Mouse (Mus musculus) heart, adult 2 months (tissue): ENCODE results near the gene Cd200r3. TPM values are rescaled to one million over a fixed set of nuclear protein-coding genes. Genes with fewer than 3 reads are reported as not detected.

Experiments used
- DNase-seq, 2 experiments: peaks; one replicate each; pipeline ENCODE4 v3.0.0; 2021
- H3K27ac ChIP-seq: fragments of 200-600 bp; 2 replicates; pipeline ENCODE4 v1.8.1; 2022
- H3K27me3 ChIP-seq: fragments of 200-500 bp; 2 replicates; pipeline ENCODE4 v1.6.1; 2012; ENCODE audit warnings: mild to moderate bottlenecking, low read length, inconsistent platforms, mixed read lengths; ENCODE audit not compliant: control insufficient read depth, insufficient read depth
- H3K36me3 ChIP-seq: fragments of 200-500 bp; 2 replicates; pipeline ENCODE4 v1.6.1; 2012; ENCODE audit warnings: low read length, inconsistent platforms; ENCODE audit not compliant: control insufficient read depth, insufficient read depth
- H3K4me1 ChIP-seq: fragments of 200-500 bp; 2 replicates; pipeline ENCODE4 v1.6.1; 2011; ENCODE audit warnings: low read length; ENCODE audit not compliant: control insufficient read depth, insufficient read depth
- H3K4me3 ChIP-seq: fragments of 200-600 bp; 2 replicates; pipeline ENCODE4 v1.8.1; 2022
- H3K79me2 ChIP-seq: fragments of 200-500 bp; replicated peaks from 2 replicates; pipeline ENCODE4 v1.6.1; 2012; ENCODE audit warnings: mild to moderate bottlenecking, inconsistent platforms, low read length, moderate library complexity, mixed read lengths; ENCODE audit not compliant: control insufficient read depth, insufficient read depth
- H3K9ac ChIP-seq: fragments of 200-500 bp; 2 replicates; pipeline ENCODE4 v1.6.1; 2012; ENCODE audit warnings: low read depth, mild to moderate bottlenecking, control low read depth, inconsistent platforms, low read length, mixed read lengths
- CTCF ChIP-seq: fragments of 200-600 bp; IDR thresholded peaks from 2 replicates; pipeline ENCODE4 v1.8.1; 2022; ENCODE audit warnings: antibody characterized with exemption, mild to moderate bottlenecking, moderate library complexity
- EP300 ChIP-seq: fragments of 200-500 bp; IDR thresholded peaks from 2 replicates; pipeline ENCODE4 v1.6.1; 2011; ENCODE audit warnings: low read depth, low read length, control low read depth; ENCODE audit not compliant: insufficient read depth
- POLR2A ChIP-seq: fragments of 200-500 bp; IDR thresholded peaks from 2 replicates; pipeline ENCODE4 v1.6.1; 2011; ENCODE audit warnings: mild to moderate bottlenecking, low read depth, low read length, control low read depth; ENCODE audit not compliant: insufficient read depth
- WGBS: fragments of 180-500 bp; shearing (Covaris S2); methylation state at CpG from one replicate; pipeline ENCODE4 v1.1.7; 2018; 5-methylcytosine and 5-hydroxymethylcytosine counted together
- intact Hi-C: fragments of 180-260 bp; cut with DNase I; formaldehyde crosslinking; loops from one replicate; pipeline ENCODE4 v1.15.1; 2025
- polyA plus RNA-seq: library from polyadenylated mRNA; depleted of rRNA; stranded (reverse); fragments of >200 nt; gene quantifications from 2 replicates; pipeline ENCODE4 v1.2.3, GENCODE M21; 2012
- total RNA-seq, 2 experiments: library from RNA; stranded (reverse); gene quantifications; 2 replicates each; pipeline ENCODE4 v1.2.3; 2021

Gene Cd200r3
- total and polyA plus RNA-seq, 3 experiments: not detected

DNA sequence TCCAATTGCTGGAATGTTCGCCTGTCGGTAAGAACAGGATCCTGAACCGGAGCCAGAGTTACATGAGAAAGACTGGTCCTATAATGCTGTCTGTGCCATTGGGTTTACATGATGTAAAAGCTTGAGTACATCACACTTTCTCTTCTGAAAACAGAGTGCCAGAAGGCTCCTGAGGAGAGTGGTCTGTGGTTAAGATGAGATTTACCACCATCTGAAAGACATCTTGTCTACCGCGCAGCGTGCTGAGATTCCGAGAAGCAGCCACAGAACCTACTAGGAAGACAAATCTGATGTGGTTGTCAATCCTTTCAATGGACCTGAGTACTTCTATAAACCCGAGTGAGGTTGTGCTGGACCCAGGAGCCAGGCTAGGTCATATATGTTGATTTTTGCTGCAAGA, 21.9 kb downstream of the Cd200r3 start:
- H3K27ac ChIP-seq: peak overlapping the region; percentile 12; the same call in 1 of the 2 replicates
- H3K36me3 ChIP-seq: no peaks in the 10 kb centered on the region
- intact Hi-C loops: no loop called here
- H3K9ac ChIP-seq: no peak overlapping the region
- no peaks in the 10 kb centered on the region for H3K27me3 ChIP-seq
- TF ChIP-seq EP300 (no peak), POLR2A (no peak), CTCF (no peak)
- H3K4me3 ChIP-seq: no peak overlapping the region
- peaks cover 4% of the 10 kb centered on the region for H3K4me1 ChIP-seq
- 77% methylated on average over 8 of the region's 8 CpGs for WGBS
- H3K79me2 ChIP-seq: no peaks in the 10 kb centered on the region
- no peak for DNase-seq

DNA sequence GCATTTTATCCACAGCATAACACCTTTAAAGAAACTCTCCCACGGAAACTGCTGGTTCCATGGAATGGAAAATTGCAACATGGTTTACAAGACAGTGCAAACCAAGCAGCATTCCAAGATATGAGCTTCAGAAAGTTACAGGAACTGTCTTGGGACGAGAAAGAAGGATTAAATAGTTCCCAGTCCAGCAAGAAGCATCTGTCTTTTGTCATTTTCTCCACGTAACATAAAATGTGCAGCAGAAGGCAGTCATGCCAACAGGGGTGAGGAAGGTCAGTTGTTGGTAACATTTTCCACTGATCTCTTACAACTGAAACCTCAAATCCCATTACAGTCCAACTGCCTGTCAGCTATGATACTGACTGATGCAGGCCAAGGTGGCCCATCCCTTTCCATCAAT, 22.4 kb downstream of the Cd200r3 start:
- peaks cover 4% of the 10 kb centered on the region for H3K4me1 ChIP-seq
- H3K27me3 ChIP-seq: no peaks in the 10 kb centered on the region
- no peak overlapping the region for H3K4me3 ChIP-seq
- no peak overlapping the region for H3K9ac ChIP-seq
- intact Hi-C loops: no loop called here
- DNase-seq: peak in 1 of 2 experiments; percentile 6
- H3K79me2 ChIP-seq: no peaks in the 10 kb centered on the region
- no peaks in the 10 kb centered on the region for H3K36me3 ChIP-seq
- no peak for TF ChIP-seq EP300
- TF ChIP-seq POLR2A: no peak
- TF ChIP-seq CTCF: no peak
- 55% methylated on average over 3 of the region's 3 CpGs for WGBS
- H3K27ac ChIP-seq: no peak overlapping the region

DNA sequence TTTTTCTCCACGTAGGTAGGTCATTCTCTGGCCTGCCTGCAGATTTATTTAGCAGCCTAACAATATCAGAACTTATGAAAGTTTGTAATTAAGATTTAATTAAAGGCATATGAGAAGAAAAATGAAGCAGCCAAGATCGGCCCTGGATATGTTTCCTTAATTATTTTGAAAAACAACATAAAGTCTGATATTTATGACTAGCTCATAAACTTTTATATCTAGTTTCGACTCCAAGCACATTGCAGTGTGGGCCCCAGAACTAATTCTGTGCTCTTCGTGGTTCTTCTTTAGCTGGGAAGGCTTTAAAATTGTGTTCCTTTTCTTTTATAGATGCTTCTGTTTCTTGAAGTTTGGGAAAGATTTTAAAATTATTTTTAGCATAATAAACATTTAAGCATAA, 23.4 kb downstream of the Cd200r3 start:
- H3K4me1 ChIP-seq: peaks cover 4% of the 10 kb centered on the region
- H3K79me2 ChIP-seq: no peaks in the 10 kb centered on the region
- no peak overlapping the region for H3K4me3 ChIP-seq
- H3K27me3 ChIP-seq: no peaks in the 10 kb centered on the region
- H3K27ac ChIP-seq: no peak overlapping the region
- H3K36me3 ChIP-seq: no peaks in the 10 kb centered on the region
- no peak for TF ChIP-seq EP300
- TF ChIP-seq CTCF: no peak
- no peak for TF ChIP-seq POLR2A
- intact Hi-C loops: no loop called here
- no peak overlapping the region for H3K9ac ChIP-seq
- 77% methylated on average over 4 of the region's 4 CpGs for WGBS
- DNase-seq: no peak

DNA sequence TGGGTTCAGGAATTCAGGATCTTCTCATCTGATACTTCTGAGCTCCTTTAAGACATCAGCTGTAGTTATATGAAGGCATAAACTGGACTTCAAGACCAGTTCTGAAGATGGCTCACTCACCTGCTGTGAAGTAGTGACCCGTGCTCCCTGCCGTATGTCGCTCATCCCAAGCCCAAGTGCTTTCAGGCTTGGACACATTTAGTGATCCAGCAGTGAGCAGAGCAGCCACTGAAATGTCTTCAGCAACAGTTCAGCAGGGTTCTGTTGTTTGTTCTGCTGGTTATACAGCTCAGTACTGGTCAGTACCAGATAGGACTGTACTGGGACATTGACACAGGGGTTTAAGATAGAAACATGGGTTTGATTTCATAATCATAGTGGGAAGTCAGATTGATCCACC, 24.6 kb downstream of the Cd200r3 start:
- intact Hi-C loops: no loop called here
- 92% methylated on average over 3 of the region's 3 CpGs for WGBS

DNA sequence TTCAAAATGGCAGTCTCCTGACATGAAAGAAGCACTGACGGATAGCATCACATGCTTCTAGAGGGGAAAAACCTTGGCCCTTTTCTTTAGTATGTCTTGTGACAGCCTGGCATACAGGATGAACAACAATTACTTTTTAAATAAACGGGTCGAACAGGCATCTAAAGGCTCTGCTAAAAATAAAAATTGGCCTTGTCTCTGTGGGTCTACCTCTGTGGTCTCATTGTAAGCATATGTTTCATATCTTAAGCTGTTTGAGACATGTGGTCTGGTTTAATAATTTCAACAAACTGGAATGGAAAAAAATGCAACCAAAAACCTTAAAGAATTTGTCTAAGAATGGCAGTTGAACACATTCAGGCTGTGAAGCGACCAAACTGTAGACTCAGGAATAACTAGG, 27.4 kb downstream of the Cd200r3 start:
- no peak for DNase-seq
- H3K9ac ChIP-seq: no peak overlapping the region
- no peaks in the 10 kb centered on the region for H3K4me1 ChIP-seq
- H3K27ac ChIP-seq: no peak overlapping the region
- H3K36me3 ChIP-seq: no peaks in the 10 kb centered on the region
- no peak overlapping the region for H3K4me3 ChIP-seq
- H3K27me3 ChIP-seq: no peaks in the 10 kb centered on the region
- H3K79me2 ChIP-seq: no peaks in the 10 kb centered on the region
- intact Hi-C loops: no loop called here
- TF ChIP-seq POLR2A (no peak), CTCF (no peak), EP300 (no peak)
- WGBS: 61% methylated on average over 4 of the region's 4 CpGs

More for the DNA sequence above, 24.6 kb downstream of the Cd200r3 start:
- Histone ChIP-seq H3K27ac (no peak overlapping the region), H3K79me2 (no peaks in the 10 kb centered on the region), H3K4me3 (no peak overlapping the region), H3K36me3 (no peaks in the 10 kb centered on the region), H3K4me1 (peaks cover 3% of the 10 kb centered on the region), H3K9ac (no peak overlapping the region), H3K27me3 (no peaks in the 10 kb centered on the region)
- no peak for DNase-seq
- TF ChIP-seq POLR2A: no peak
- TF ChIP-seq CTCF: no peak
- no peak for TF ChIP-seq EP300

- Histone ChIP-seq H3K79me2 (no peaks in the 10 kb centered on the region), H3K27me3 (no peaks in the 10 kb centered on the region), H3K4me3 (no peak overlapping the region), H3K36me3 (no peaks in the 10 kb centered on the region), H3K9ac (no peak overlapping the region), H3K4me1 (no peaks in the 10 kb centered on the region), H3K27ac (no peak overlapping the region)
- no peak for TF ChIP-seq EP300
- TF ChIP-seq POLR2A: no peak
- no peak for TF ChIP-seq CTCF
- no peak for DNase-seq
- intact Hi-C loops: no loop called here
- WGBS: 82% methylated on average over 2 of the region's 2 CpGs
These were observed 30.6 kb downstream of the Cd200r3 start for GRCm38 (mm10) chr16:44974042-44974441.
